9 mouse cellular contexts compared by ENCODE assay signal in the genomic region with DNA sequence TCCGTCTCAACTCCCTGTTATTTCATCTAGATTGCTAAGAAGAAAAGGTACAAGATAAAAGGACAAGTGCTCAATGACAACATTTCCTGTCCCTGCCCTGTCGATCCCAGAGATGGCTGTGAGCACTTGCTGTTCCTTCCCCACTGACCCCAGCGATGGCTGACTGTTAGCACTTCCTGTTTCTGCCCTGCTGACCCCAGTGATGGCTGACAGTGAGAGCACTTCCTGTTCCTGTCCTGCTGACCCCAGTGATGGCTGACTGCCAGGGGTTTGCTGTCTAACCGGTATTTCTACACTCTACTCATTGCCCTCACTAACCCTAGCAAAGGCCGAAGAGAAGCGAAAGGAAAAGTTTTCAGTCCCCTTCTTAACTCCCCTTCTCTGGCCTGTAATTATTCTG.
DNase-seq lines count a peak whose midpoint lies in the region; ATAC-seq lines count a peak whose summit lies in the region.
"Had no signal": no experiment of that assay in that cellular context is flagged by ENCODE, and none has a peak within 500 bp of the region (broad histone marks: within the 10 kb centered on the region; RNA-seq: fewer than 3 reads in every experiment).

No protein-coding gene starts in this region.

- H3K9ac ChIP-seq in heart, embryonic 12.5 days, result no peak overlapping the region
- no peak overlapping the region for H3K9ac ChIP-seq in heart, embryonic 11.5 days (ENCODE audit: low read depth, low read length)
- H3K9ac ChIP-seq in liver, embryonic 16.5 days (ENCODE audit: low read depth, low read length), result no peak overlapping the region
- H3K9ac ChIP-seq: embryonic facial prominence, embryonic 12.5 days had no signal

- H3K4me2 ChIP-seq in heart, embryonic 12.5 days, result no peak overlapping the region
- H3K4me2 ChIP-seq in heart, embryonic 11.5 days, result no peak overlapping the region
- H3K4me2 ChIP-seq in liver, embryonic 16.5 days (ENCODE audit: low read depth, low read length), result no peak overlapping the region
- H3K4me2 ChIP-seq: embryonic facial prominence, embryonic 12.5 days had no signal

- H3K4me1 ChIP-seq in heart, embryonic 12.5 days (replicated peaks), result no peaks in the 10 kb centered on the region
- H3K4me1 ChIP-seq in heart, embryonic 11.5 days (ENCODE audit: control insufficient read depth, insufficient read depth, low read length), result no peaks in the 10 kb centered on the region
- no peaks in the 10 kb centered on the region for H3K4me1 ChIP-seq in liver, embryonic 16.5 days (ENCODE audit: control insufficient read depth, low read depth, low read length)
- H3K4me1 ChIP-seq: embryonic facial prominence, embryonic 12.5 days had no signal

- 58% methylated on average over 6 of the region's 6 CpGs for WGBS in heart, embryonic 12.5 days
- WGBS in heart, embryonic 11.5 days (ENCODE audit: insufficient replicate concordance), result 63% methylated on average over 6 of the region's 6 CpGs
- 53% methylated on average over 6 of the region's 6 CpGs for WGBS in liver, embryonic 16.5 days (ENCODE audit: insufficient replicate concordance)

- no peaks in the 10 kb centered on the region for H3K36me3 ChIP-seq in heart, embryonic 12.5 days
- H3K36me3 ChIP-seq in heart, embryonic 11.5 days (ENCODE audit: control insufficient read depth, insufficient read depth, low read length), result no peaks in the 10 kb centered on the region
- H3K36me3 ChIP-seq in liver, embryonic 16.5 days (ENCODE audit: control insufficient read depth, insufficient read depth), result no peaks in the 10 kb centered on the region
- H3K36me3 ChIP-seq: embryonic facial prominence, embryonic 12.5 days had no signal

- no peak overlapping the region for H3K4me3 ChIP-seq in heart, embryonic 12.5 days
- H3K4me3 ChIP-seq in heart, embryonic 11.5 days (ENCODE audit: low read depth, low read length), result no peak overlapping the region
- H3K4me3 ChIP-seq in liver, embryonic 16.5 days (ENCODE audit: low read depth, low read length), result no peak overlapping the region
- H3K4me3 ChIP-seq: embryonic facial prominence, embryonic 12.5 days had no signal

- ATAC-seq in heart, embryonic 12.5 days (ENCODE audit: insufficient number of reproducible peaks, low FRiP score), result peak; percentile 33; the same call in 1 of the 2 replicates
- no peak for ATAC-seq in heart, embryonic 11.5 days (replicated peaks; ENCODE audit: insufficient number of reproducible peaks, low FRiP score, low TSS enrichment)
- peak; percentile 56 for ATAC-seq in liver, embryonic 16.5 days (ENCODE audit: low read depth)

- no peak overlapping the region; the same call in 1 of the 2 replicates for H3K27ac ChIP-seq in heart, embryonic 12.5 days (ENCODE audit: poor library complexity, severe bottlenecking)
- H3K27ac ChIP-seq in heart, embryonic 11.5 days (ENCODE audit: low read depth, low read length), result no peak overlapping the region
- H3K27ac ChIP-seq in liver, embryonic 16.5 days (ENCODE audit: low read length), result no peak overlapping the region
- H3K27ac ChIP-seq: embryonic facial prominence, embryonic 12.5 days had no signal

- intact Hi-C loops in heart, postnatal 14 days (cut with DNase I), result no loop called here

- DNase-seq in heart, postnatal 14 days, result peak; percentile 22 to 26
- DNase-seq in testis, postnatal 10 days (ENCODE audit: low spot score), result peak; percentile 58
- DNase-seq in layer of hippocampus, postnatal 25 days (ENCODE audit: extremely low spot score in 1 of 2, low spot score in 1 of 2), result no peak
- no peak for DNase-seq in cerebellum, adult 9-11 months
- DNase-seq in layer of hippocampus, adult 9-11 months, result no peak

- H3K27me3 ChIP-seq in heart, embryonic 12.5 days (replicated peaks), result no peaks in the 10 kb centered on the region
- no peaks in the 10 kb centered on the region for H3K27me3 ChIP-seq in heart, embryonic 11.5 days (ENCODE audit: control insufficient read depth, insufficient read depth, low read length)
- no peaks in the 10 kb centered on the region for H3K27me3 ChIP-seq in liver, embryonic 16.5 days (ENCODE audit: control insufficient read depth, insufficient read depth, low read depth, low read length)
- H3K27me3 ChIP-seq: embryonic facial prominence, embryonic 12.5 days had no signal

- 0 out of 2 replicates have a peak, but pooled peaks cover 3% of the 10 kb centered on the region for H3K9me3 ChIP-seq in heart, embryonic 12.5 days (replicated peaks)
- H3K9me3 ChIP-seq in heart, embryonic 11.5 days (replicated peaks; ENCODE audit: control insufficient read depth, low read length), result no peaks in the 10 kb centered on the region
- no peaks in the 10 kb centered on the region; the same call in 1 of the 2 replicates for H3K9me3 ChIP-seq in liver, embryonic 16.5 days (replicated peaks; ENCODE audit: control insufficient read depth, low read length)
- H3K9me3 ChIP-seq: embryonic facial prominence, embryonic 12.5 days had no signal

Comparison
In these comparisons a context has a peak if more than half of its experiments do, and no peak if none do; other contexts are left out.
1. DNase-seq: peak in heart, postnatal 14 days (2 of 2) and testis, postnatal 10 days (single experiment); none in layer of hippocampus, postnatal 25 days (0 of 2), cerebellum, adult 9-11 months (single experiment) and layer of hippocampus, adult 9-11 months (single experiment).